Mouse (Mus musculus): Measurements from ENCODE around the gene Shd. TPM values are rescaled to one million over a fixed set of nuclear protein-coding genes. Genes with fewer than 3 reads are reported as not detected.

Gene Shd
- 194 and 215 TPM in 2 replicates for polyA plus RNA-seq (2012; rRNA removed)

DNA sequence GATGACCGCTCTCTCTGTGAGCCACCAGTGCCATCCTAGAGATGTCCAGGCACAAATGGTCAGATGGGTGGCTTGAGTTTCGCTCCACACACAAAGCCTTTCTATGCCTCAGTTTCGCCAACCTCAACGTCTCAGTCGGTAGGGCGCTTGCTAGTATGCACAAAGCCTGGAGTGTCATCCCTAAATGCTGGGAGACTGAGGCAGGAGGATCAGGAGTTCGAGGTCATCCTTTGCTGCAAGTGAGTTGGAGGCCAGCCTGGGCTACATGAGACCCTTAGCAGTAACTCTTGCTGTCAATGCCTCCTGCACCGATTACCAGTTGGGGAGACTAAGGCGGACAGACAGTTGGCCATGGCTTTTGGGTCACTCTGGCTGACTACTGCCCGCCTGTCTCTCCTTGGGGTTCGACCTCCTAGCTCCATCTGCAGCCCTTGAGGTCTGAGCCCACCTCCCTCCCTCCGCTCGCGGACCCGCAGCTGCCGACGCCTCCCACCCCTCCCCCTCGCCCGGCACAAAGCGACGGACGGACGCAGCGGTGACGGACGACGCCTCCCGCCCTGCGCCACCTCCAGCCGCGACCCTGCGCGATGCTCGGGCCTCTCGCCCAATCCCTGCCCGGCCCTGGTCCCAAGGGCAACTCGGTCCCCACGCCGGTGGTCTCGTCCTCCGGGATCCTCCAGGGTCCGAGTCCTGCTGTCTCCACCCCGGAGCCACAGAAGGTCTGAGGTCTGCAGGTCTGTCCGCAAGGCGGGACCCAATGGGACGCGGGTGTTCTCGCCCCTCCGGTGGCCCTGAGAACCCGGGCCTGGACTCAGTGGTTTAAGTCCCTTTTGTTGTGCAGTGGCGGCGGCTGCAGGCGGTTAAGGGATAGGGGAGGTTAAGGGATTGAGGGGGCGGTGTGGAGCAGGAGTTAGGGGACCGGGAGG lies at the start of gene Shd:
Shd (plus strand) TSS at position 502 of the 926 bp plus-strand sequence.

DNA sequence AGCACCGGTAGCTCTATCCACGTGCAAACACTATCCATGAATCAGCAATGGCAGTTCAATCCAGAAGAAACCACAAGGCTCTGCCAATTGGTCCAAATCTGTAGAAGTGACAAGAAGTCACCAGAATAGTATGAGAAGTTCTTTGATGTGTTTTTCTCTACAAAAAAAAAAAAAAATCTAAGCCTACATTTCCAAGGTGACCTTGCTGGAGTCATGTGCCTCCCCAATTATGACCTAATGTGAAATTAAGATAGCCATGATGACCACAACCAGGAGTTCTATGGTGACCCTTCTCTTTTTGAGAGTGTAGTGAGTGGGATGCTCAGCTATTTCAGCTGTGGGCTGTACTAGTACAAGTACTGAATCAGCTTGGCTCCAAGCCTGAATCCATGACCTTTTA lies 20.9 kb upstream of the Shd start, which contains the start of gene Zfp119b:
Zfp119b (minus strand) TSS at position 101 of the 400 bp plus-strand sequence.

DNA sequence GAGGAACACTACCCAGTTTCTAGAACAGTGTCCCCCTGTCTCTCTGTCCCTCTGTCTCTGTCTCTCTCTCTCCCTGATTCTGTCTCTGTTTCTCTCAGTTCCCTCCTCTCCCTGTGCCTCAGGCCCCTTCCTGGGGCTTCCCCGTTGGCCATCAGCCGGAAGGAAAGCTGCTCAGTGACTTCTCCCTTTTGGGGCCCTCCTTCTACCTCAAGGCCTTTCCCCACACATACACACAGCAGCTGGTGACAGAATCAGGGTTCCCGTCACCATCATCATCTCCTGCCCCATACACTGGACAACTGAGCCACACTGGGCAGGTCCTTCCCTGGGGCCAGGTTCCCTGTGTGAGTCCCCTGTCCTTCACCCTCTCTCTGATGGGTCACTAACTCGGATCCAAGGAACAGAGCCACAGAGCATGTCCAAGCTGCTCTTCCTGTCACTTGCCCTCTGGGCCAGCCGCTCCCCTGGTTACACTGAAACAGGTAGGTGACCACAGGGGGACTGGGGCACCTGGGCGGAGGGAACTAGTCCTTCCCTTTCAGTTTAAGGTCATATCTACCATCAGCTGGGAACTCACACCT lies 17.7 kb upstream of the Shd start, which contains the start of gene Ebi3:
Ebi3 (plus strand) TSS at position 194 of the 581 bp plus-strand sequence.

DNA sequence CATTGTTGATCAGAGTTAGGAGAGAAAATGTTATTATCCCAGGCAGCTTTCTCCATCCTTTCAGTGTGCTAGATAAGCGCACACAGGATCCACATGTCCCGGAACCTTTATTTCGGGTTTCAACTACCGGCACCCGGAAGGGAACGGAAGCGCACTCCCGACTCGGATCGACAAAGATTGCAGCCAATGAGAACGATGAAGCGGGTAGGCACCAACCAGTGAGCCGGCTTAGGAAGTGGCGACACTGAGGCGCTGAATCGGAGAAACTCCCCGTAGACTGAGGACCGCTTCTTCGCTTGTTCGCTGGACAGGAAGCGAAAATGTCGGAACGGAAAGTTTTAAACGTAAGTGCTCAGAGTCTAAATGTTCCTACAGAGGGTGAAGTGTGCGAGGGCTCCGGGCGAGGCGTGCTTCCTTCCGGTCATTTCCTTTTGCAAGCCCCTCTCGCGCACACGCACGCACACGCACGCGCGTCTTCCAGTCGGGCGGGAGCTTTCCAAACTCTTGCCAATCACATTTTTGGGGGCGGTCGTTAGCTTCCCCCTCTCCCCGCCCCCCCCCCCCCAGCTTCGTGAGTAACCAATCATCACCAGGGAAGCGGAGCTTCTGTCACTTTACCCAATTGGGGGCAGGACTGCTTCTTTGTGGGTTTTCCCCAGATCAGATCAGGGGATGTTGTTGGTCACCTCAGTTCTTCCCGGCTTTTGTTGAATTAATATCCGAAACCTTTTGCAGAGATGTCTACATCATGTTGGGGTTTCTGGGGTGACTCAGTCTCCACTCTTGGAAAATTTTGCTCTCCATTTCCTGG lies 11.1 kb upstream of the Shd start, which contains the start of gene Yju2:
Yju2 (plus strand) TSS at position 182 of the 811 bp plus-strand sequence.

DNA sequence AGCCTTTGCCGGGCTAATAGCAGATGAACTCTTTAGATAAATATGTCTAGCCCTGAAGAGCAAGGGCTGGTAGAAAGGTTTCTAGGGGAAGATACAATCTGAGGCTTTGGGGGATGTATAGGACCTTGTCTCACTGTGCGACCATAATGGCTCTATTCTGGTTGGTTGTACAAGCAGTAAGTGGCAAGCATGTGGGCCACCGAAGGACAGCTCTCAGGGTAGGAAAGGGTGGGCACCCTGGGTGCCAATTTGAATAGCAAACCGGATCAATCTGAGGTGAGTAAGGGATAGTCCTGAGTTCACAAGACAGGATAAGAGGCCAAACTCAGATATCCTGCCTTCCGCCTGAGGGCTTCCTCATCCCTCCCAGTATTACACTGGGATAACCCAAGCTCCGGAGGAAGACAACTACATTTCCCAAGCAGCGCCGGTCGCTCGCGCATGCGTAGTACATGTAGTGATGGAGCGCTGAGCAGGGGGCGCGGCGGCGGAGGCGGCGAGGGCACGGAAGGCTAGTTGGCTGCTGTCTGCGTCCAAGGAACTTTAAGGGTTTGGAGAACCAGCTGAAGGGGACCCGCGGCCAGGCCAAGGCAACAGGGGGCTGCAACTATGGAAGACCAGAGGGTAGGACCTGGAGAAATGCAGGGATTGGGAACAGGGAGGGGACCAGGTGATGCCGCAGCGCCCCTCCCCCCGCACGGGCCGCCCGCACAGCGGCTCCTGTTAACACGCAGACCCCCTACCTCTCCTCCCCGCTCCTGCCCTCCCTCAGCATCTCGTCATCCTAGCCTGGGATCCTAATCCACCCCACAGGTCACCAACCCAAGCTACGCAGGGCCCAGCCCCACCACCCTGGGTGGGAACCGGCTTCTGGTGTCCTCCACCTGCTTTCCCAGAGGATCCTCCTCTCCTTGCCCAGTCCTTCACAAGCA lies 16.0 kb downstream of the Shd start, which contains the start of gene Fsd1:
Fsd1 (plus strand) TSS at position 480 of the 932 bp plus-strand sequence.

DNA sequence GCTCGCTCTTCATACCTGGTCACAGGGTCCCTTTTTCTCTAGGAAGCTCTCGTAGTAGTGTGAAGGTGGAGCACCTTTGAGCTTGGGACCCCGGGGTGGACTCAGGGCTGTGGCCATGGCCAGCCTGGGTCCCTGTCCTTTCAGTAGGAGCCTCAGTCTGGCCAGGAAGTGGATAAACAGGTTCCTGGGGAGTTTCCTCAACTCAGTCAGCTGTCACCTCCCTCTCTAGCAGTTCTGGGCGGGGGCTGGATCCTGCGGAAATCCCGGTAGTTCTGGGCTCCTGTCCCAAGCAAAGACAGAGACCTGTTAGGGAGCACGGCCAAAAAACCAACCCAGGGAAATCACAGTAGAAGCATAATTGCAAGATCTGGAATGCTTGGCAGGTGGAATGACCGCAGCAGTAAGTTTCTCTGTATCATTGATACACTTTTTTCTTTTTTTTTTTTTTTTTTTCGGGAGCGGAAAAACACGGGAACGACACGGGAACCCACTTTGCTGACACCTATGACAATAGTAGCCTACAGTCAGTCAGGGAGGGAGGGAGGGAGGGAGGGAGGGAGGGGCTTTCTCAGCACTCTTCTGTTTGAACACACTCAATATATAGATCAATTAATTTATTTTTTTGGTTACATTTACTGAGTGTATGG lies 35.3 kb downstream of the Shd start, which contains the start of the genes Stap2 and Mpnd:
Stap2 (minus strand) TSS at position 170 of the 647 bp plus-strand sequence.
Mpnd (plus strand) TSS at position 297 of the 647 bp plus-strand sequence.

Other genes with a start within 250 kb of the Shd start
- 0.02 and 0.08 TPM in 2 replicates for gene Adgre4, start 220.5 kb upstream of the Shd start, polyA plus RNA-seq (2012; rRNA removed)
- 4.7 and 5.3 TPM in 2 replicates for gene Zfp119a, start 91.5 kb upstream of the Shd start, polyA plus RNA-seq (2012; rRNA removed)
- gene Zfp959, start 78.4 kb upstream of the Shd start, polyA plus RNA-seq (2012; rRNA removed): 8.4 and 9.3 TPM in 2 replicates
- gene Zfp119b, start 21.0 kb upstream of the Shd start, polyA plus RNA-seq (2012; rRNA removed): 3.6 and 3.7 TPM in 2 replicates
- gene Ebi3, start 17.8 kb upstream of the Shd start, polyA plus RNA-seq (2012; rRNA removed): 4.5 TPM in 2 replicates
- gene Yju2, start 11.4 kb upstream of the Shd start, polyA plus RNA-seq (2012; rRNA removed): 16.5 and 19.7 TPM in 2 replicates
- 118 and 121 TPM in 2 replicates for gene Fsd1, start 16.0 kb downstream of the Shd start, polyA plus RNA-seq (2012; rRNA removed)
- gene Stap2, start 35.1 kb downstream of the Shd start, polyA plus RNA-seq (2012; rRNA removed): 6.4 and 7.7 TPM in 2 replicates
- 210 and 233 TPM in 2 replicates for gene Mpnd, start 35.2 kb downstream of the Shd start, polyA plus RNA-seq (2012; rRNA removed)
- 97.4 and 102 TPM in 2 replicates for gene Sh3gl1, start 66.2 kb downstream of the Shd start, polyA plus RNA-seq (2012; rRNA removed)
- 13.1 and 15.1 TPM in 2 replicates for gene Chaf1a, start 70.0 kb downstream of the Shd start, polyA plus RNA-seq (2012; rRNA removed)
- gene Ubxn6, start 104.6 kb downstream of the Shd start, polyA plus RNA-seq (2012; rRNA removed): 92.1 and 99.5 TPM in 2 replicates
- gene Hdgfl2, start 109.2 kb downstream of the Shd start, polyA plus RNA-seq (2012; rRNA removed): 142 and 163 TPM in 2 replicates
- 0.09 and 0.10 TPM in 2 replicates for gene Plin4, start 139.3 kb downstream of the Shd start, polyA plus RNA-seq (2012; rRNA removed)
- 0.32 and 0.51 TPM in 2 replicates for gene Plin5, start 147.1 kb downstream of the Shd start, polyA plus RNA-seq (2012; rRNA removed)
- 0.05 and 0.20 TPM in 2 replicates for gene Lrg1, start 151.5 kb downstream of the Shd start, polyA plus RNA-seq (2012; rRNA removed)
- gene Sema6b, start 169.9 kb downstream of the Shd start, polyA plus RNA-seq (2012; rRNA removed): 28.0 and 28.1 TPM in 2 replicates
- 7.1 and 8.0 TPM in 2 replicates for gene Tnfaip8l1, start 192.0 kb downstream of the Shd start, polyA plus RNA-seq (2012; rRNA removed)
- gene Mydgf, start 213.5 kb downstream of the Shd start, polyA plus RNA-seq (2012; rRNA removed): 46.5 and 54.4 TPM in 2 replicates
- 49.6 and 51.1 TPM in 2 replicates for gene Dpp9, start 248.4 kb downstream of the Shd start, polyA plus RNA-seq (2012; rRNA removed)

Data from central nervous system, embryonic 14 days (tissue).